Mouse (Mus musculus) spleen, adult 2 months (tissue): ENCODE data around the gene Acsbg2.

Source experiments
- CTCF ChIP-seq: fragments of 200-500 bp; IDR thresholded peaks from 2 replicates; pipeline ENCODE4 v1.5.1; 2011; ENCODE audit warnings: mild to moderate bottlenecking, inconsistent platforms; ENCODE audit not compliant: insufficient read depth, insufficient read length, insufficient replicate concordance; ENCODE audit errors: extremely low read depth
- POLR2A ChIP-seq: fragments of 200-500 bp; IDR thresholded peaks from 2 replicates; pipeline ENCODE4 v1.6.1; 2011; ENCODE audit warnings: low read depth, low read length, inconsistent platforms

- TF ChIP-seq CTCF (no peak), POLR2A (no peak)
These were observed 18.8 kb downstream of the Acsbg2 start for GRCm38 (mm10) chr17:56855421-56855820.
